Mouse (Mus musculus) intestine, embryonic 16.5 days (tissue): ENCODE results near the gene Dpysl5. TPM values are rescaled to one million over a fixed set of nuclear protein-coding genes. Genes with fewer than 3 reads are reported as not detected.

Experiments
- ATAC-seq: fragments of 200-750 bp; cut with Nextera tagmentation; 2 replicates; pipeline ENCODE4 v1.8.0; 2017; ENCODE audit warnings: moderate TSS enrichment, moderate library complexity
- H3K27ac ChIP-seq: fragments of 300-500 bp; sonication (generic); 2 replicates; pipeline ENCODE4 v1.5.1; 2014; ENCODE audit warnings: mild to moderate bottlenecking, low read length
- H3K27me3 ChIP-seq: fragments of 300-500 bp; sonication (generic); replicated peaks from 2 replicates; pipeline ENCODE4 v1.6.1; 2014; ENCODE audit warnings: low read length, control low read depth, mixed read lengths; ENCODE audit not compliant: control insufficient read depth, insufficient read depth
- H3K36me3 ChIP-seq: fragments of 300-500 bp; sonication (generic); 2 replicates; pipeline ENCODE4 v1.6.1; 2014; ENCODE audit warnings: low read length, control low read depth; ENCODE audit not compliant: control insufficient read depth, insufficient read depth
- H3K4me1 ChIP-seq: fragments of 300-500 bp; sonication (generic); 2 replicates; pipeline ENCODE4 v1.6.1; 2014; ENCODE audit warnings: low read length, control low read depth, mixed read lengths; ENCODE audit not compliant: control insufficient read depth, insufficient read depth
- H3K4me2 ChIP-seq: fragments of 300-500 bp; sonication (generic); 2 replicates; pipeline ENCODE4 v1.6.1; 2014; ENCODE audit warnings: low read depth, low read length, control low read depth
- H3K4me3 ChIP-seq: fragments of 300-500 bp; sonication (generic); 2 replicates; pipeline ENCODE4 v1.5.1; 2014; ENCODE audit warnings: mild to moderate bottlenecking, low read length
- H3K9ac ChIP-seq: fragments of 300-500 bp; sonication (generic); 2 replicates; pipeline ENCODE4 v1.6.1; 2014; ENCODE audit warnings: low read depth, low read length
- H3K9me3 ChIP-seq: fragments of 300-500 bp; sonication (generic); 2 replicates; pipeline ENCODE4 v1.6.1; 2016; ENCODE audit warnings: low read length, control low read depth; ENCODE audit not compliant: control insufficient read depth
- WGBS: fragments of 180-500 bp; shearing (Covaris S2); extraction: QIAGEN DNeasy Blood & Tissue Kit; methylation state at CpG from one replicate; pipeline ENCODE4 v1.1.7; 2014; 5-methylcytosine and 5-hydroxymethylcytosine counted together
- polyA plus RNA-seq: library from polyadenylated mRNA; unstranded; fragments of >200 nt; fragmentation: Nextera tagmentation; extraction: Ambion mirVana; gene quantifications from 2 replicates; pipeline ENCODE4 v1.2.1, GENCODE M21; 2015

Gene Dpysl5
- polyA plus RNA-seq, result 5.7 and 6.1 TPM in 2 replicates

- under 1% methylated on average over 71 of the region's 71 CpGs for WGBS
- Histone ChIP-seq H3K36me3 (no peaks in the 10 kb centered on the region), H3K27ac (no peak within 1 kb of the TSS), H3K9ac (peak within 1 kb of the TSS; percentile 58), H3K9me3 (no peaks in the 10 kb centered on the region), H3K4me3 (peak within 1 kb of the TSS; percentile 53), H3K4me1 (peaks cover 18% of the 10 kb centered on the region), H3K27me3 (peaks cover 37% of the 10 kb centered on the region), H3K4me2 (peak within 1 kb of the TSS; percentile 96)
- peak; percentile 95 for ATAC-seq
Measured at GRCm38 (mm10) chr5:30711147-30712001, at the start of gene Dpysl5. TSS of gene Dpysl5 (plus strand) at chr5:30711564.

GRCm38 (mm10) chr5:30665360-30665759, 46.0 kb upstream of the Dpysl5 start:
- Histone ChIP-seq H3K27ac (no peak overlapping the region), H3K27me3 (no peaks in the 10 kb centered on the region)
- 87% methylated on average over 9 of the region's 9 CpGs for WGBS

DNA sequence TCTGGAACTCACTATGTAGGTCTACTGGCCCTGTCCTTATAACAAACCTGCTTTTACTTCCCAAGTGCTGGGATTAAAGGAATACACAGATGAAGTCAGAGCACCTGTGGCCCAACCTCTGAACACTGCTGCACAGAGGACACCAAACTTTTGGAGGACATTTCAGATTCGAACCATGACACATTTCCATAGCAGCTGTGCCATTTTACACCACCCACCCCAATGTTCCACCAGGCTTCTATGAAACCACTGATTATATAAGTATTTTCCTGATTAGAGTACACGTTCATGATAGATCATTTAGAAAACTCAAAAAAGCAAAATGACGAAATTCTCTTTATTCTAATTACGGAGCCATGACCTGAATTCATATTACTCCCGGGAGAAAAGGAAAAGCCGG, 45.4 kb upstream of the Dpysl5 start:
- no peaks in the 10 kb centered on the region; the same call in 1 of the 2 replicates for H3K36me3 ChIP-seq
- H3K4me2 ChIP-seq, result peak overlapping the region; percentile 81
- 48% methylated on average over 6 of the region's 6 CpGs for WGBS
- no peaks in the 10 kb centered on the region for H3K9me3 ChIP-seq
- H3K27ac ChIP-seq, result peak overlapping the region; percentile 89
- ATAC-seq, result no peak
- no peaks in the 10 kb centered on the region for H3K27me3 ChIP-seq
- peak overlapping the region; percentile 85 for H3K4me3 ChIP-seq
- peak overlapping the region; percentile 66 for H3K9ac ChIP-seq
- H3K4me1 ChIP-seq, result peaks cover 17% of the 10 kb centered on the region

More at GRCm38 (mm10) chr5:30665360-30665759, 46.0 kb upstream of the Dpysl5 start:
- no peak overlapping the region for H3K4me3 ChIP-seq
- ATAC-seq, result no peak
- H3K4me2 ChIP-seq, result no peak overlapping the region
- H3K36me3 ChIP-seq, result no peaks in the 10 kb centered on the region; the same call in 1 of the 2 replicates
- 0 out of 2 replicates have a peak, but pooled peaks cover 2% of the 10 kb centered on the region for H3K9me3 ChIP-seq
- H3K4me1 ChIP-seq, result peaks cover 17% of the 10 kb centered on the region
- no peak overlapping the region for H3K9ac ChIP-seq

DNA sequence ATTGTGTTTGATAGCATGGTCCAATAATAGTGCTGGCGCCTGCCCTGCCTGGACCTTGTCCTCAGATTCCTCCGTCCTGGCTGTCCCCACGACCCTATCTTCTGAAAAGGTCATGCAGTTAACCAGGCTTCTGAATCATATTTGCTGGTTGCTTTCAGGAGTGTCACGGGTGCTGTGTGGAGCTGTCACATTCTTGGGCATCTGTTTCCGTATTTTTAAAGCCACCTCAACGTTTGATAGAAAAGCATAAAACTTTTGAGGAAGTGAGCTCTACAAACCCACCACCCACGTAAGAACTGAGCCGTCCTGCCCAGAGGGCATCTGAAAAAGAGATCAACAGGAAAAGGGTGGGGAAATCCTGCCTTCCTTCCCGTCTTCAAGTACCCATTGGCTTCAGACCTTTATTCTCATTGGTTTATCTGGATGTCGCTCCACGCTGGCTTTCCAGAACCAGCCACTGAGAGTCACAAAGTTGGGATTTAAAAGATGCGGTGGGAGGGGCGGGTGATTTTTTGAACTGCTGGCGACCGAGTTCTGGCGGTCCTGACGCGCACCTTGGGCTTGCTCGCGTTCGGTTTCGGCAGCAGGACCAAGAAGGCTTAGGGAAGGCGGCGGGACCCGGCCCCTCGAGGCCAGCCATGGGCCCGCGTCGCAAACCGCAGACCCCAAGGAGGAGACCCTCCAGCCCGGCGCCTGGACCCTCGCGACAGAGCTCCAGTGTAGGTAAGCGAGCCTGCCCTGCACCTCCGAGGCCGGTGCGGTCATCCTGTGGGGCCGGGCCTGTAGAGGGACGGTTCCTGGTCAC, 44.8 kb upstream of the Dpysl5 start, which contains the start of gene Cenpa:
TSS of gene Cenpa (plus strand) at position 387 of the 805 bp plus-strand sequence.
- H3K27ac ChIP-seq, result peak within 1 kb of the TSS; percentile 89
- peak within 1 kb of the TSS; percentile 81 for H3K4me2 ChIP-seq
- H3K36me3 ChIP-seq, result no peaks in the 10 kb centered on the region; the same call in 1 of the 2 replicates
- peak within 1 kb of the TSS; percentile 80 for H3K9ac ChIP-seq
- H3K4me1 ChIP-seq, result peaks cover 17% of the 10 kb centered on the region
- WGBS, result under 1% methylated on average over 40 of the region's 40 CpGs
- peak; percentile 98 for ATAC-seq
- no peaks in the 10 kb centered on the region for H3K27me3 ChIP-seq
- peak within 1 kb of the TSS; percentile 85 for H3K4me3 ChIP-seq
- H3K9me3 ChIP-seq, result no peaks in the 10 kb centered on the region

DNA sequence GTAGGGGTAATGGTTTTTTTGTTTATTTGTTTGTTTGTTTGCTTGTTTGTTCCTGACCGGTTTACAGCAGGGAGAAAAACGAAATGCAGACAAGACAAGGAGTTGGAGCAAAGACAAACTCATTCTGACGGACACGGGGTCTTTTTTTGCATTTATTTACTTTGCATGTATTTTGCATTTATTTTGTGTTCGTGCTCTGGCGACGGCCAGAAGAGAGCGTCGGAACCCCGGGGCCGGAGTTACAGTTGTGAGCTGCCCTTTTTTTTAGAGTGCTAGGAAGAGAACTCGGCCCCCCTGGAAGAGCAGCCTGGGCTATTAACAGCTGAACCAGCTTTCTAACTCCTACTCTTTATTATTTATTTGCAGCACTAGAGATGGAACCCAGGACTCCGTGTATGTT, 44.1 kb upstream of the Dpysl5 start:
- Histone ChIP-seq H3K9me3 (no peaks in the 10 kb centered on the region), H3K9ac (peak overlapping the region; percentile 80), H3K36me3 (no peaks in the 10 kb centered on the region; the same call in 1 of the 2 replicates), H3K27ac (peak overlapping the region; percentile 68; the same call in 1 of the 2 replicates), H3K4me2 (peak overlapping the region; percentile 66), H3K4me1 (peaks cover 17% of the 10 kb centered on the region), H3K27me3 (no peaks in the 10 kb centered on the region), H3K4me3 (peak overlapping the region; percentile 85)
- no peak for ATAC-seq
- under 1% methylated on average over 13 of the region's 13 CpGs for WGBS

- ATAC-seq, result no peak
- 6% methylated on average over 3 of the region's 3 CpGs for WGBS
- H3K4me2 ChIP-seq, result peak overlapping the region; percentile 66
- peak overlapping the region; percentile 85 for H3K4me3 ChIP-seq
- H3K9ac ChIP-seq, result peak overlapping the region; percentile 80
- no peak overlapping the region for H3K27ac ChIP-seq
- H3K36me3 ChIP-seq, result no peaks in the 10 kb centered on the region; the same call in 1 of the 2 replicates
- H3K9me3 ChIP-seq, result no peaks in the 10 kb centered on the region
- no peaks in the 10 kb centered on the region for H3K27me3 ChIP-seq
- H3K4me1 ChIP-seq, result peaks cover 17% of the 10 kb centered on the region
Measured at GRCm38 (mm10) chr5:30667686-30668085, 43.7 kb upstream of the Dpysl5 start.

- no peak for ATAC-seq
- no peaks in the 10 kb centered on the region for H3K27me3 ChIP-seq
- H3K36me3 ChIP-seq, result peaks cover 3% of the 10 kb centered on the region
- H3K9me3 ChIP-seq, result no peaks in the 10 kb centered on the region
- WGBS, result 88% methylated on average over 9 of the region's 9 CpGs
- no peak overlapping the region for H3K9ac ChIP-seq
- peaks cover 17% of the 10 kb centered on the region for H3K4me1 ChIP-seq
- H3K27ac ChIP-seq, result no peak overlapping the region
- H3K4me3 ChIP-seq, result peak overlapping the region; percentile 5
- H3K4me2 ChIP-seq, result peak overlapping the region; percentile 66; the same call in 1 of the 2 replicates
Measured at GRCm38 (mm10) chr5:30668637-30669495, 42.5 kb upstream of the Dpysl5 start.

DNA sequence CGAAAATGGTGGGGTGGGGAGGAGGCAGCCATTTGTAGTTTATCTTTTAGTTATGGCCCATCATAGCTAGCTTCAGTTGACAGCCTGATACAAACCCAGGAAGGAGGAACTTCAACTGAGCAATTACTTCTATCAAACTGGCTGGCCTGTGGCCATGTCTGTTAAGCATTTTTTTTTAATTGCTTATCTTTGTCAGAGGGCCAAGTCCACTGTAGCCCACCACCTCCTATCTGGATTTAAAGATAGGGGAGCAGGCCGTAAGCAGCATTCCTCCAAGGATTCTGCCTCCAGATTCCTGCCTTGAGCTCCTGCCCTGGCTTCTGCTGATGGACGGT, 41.9 kb upstream of the Dpysl5 start:
- peaks cover 3% of the 10 kb centered on the region for H3K36me3 ChIP-seq
- 82% methylated on average over 3 of the region's 3 CpGs for WGBS
- ATAC-seq, result no peak

More for the DNA sequence above, 41.9 kb upstream of the Dpysl5 start:
- H3K9me3 ChIP-seq, result no peaks in the 10 kb centered on the region
- no peak overlapping the region for H3K4me3 ChIP-seq
- no peak overlapping the region for H3K4me2 ChIP-seq
- H3K27ac ChIP-seq, result no peak overlapping the region
- no peak overlapping the region for H3K9ac ChIP-seq
- H3K4me1 ChIP-seq, result peaks cover 17% of the 10 kb centered on the region
- H3K27me3 ChIP-seq, result no peaks in the 10 kb centered on the region
